26 mouse cellular contexts compared by ENCODE assay signal in the genomic region with DNA sequence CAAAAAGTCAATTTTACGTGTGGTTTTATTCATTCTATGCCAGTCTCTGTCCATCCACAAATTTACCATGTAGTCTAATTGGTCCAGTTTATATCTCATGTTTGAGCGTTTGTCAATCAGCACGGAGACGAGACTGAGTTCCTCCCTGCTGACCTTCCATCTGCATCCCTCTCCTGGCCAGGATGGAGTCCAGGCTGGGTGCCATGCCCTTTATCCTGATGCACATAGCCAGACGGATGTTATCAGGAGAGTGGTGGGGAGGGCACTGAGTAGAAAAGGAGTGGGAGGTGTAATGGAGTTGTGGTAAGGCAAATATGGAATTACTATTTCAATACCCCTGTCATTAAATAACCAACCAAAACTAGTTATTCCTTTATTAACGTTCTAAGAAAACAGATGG.
DNase-seq lines count a peak whose midpoint lies in the region; TF ChIP-seq lines count a peak whose summit lies in the region.
"Had no signal": no experiment of that assay in that cellular context is flagged by ENCODE, and none has a peak within 500 bp of the region (broad histone marks: within the 10 kb centered on the region; RNA-seq: fewer than 3 reads in every experiment).

No protein-coding gene starts in this region.

- H3K9ac ChIP-seq in liver, adult 2 months (ENCODE audit: low read depth, low read length), result no peak overlapping the region
- H3K9ac ChIP-seq: embryonic facial prominence, embryonic 15.5 days; heart, embryonic 15.5 days; neural tube, embryonic 15.5 days had no signal

- no peak overlapping the region for H3K27ac ChIP-seq in liver, adult 2 months (replicated peaks; ENCODE audit: insufficient read depth, low read depth, low read length)
- H3K27ac ChIP-seq: embryonic facial prominence, embryonic 10.5 days; embryonic facial prominence, embryonic 15.5 days; heart, embryonic 10.5 days; heart, embryonic 15.5 days; neural tube, embryonic 15.5 days had no signal

- H3K36me3 ChIP-seq in liver, adult 2 months (ENCODE audit: control insufficient read depth, insufficient read depth, low read length), result no peaks in the 10 kb centered on the region
- H3K36me3 ChIP-seq: embryonic facial prominence, embryonic 10.5 days; embryonic facial prominence, embryonic 15.5 days; heart, embryonic 10.5 days; heart, embryonic 15.5 days; neural tube, embryonic 15.5 days had no signal

- peaks cover 8% of the 10 kb centered on the region for H3K4me1 ChIP-seq in liver, adult 2 months (ENCODE audit: control insufficient read depth, insufficient read depth, low read length)
- no peaks in the 10 kb centered on the region; the same call in 1 of the 2 replicates for H3K4me1 ChIP-seq in lung, adult 2 months (ENCODE audit: control insufficient read depth, insufficient read depth, low read length)
- H3K4me1 ChIP-seq: embryonic facial prominence, embryonic 15.5 days; megakaryocyte, embryonic 14.5 days; neural tube, embryonic 15.5 days had no signal

- no peak for TF ChIP-seq POLR2A in liver, adult 2 months (IDR thresholded peaks at IDR 0.05; ENCODE audit: extremely low read depth, insufficient read depth, low read length)
- TF ChIP-seq POLR2A in lung, adult 2 months (IDR thresholded peaks at IDR 0.05; ENCODE audit: borderline replicate concordance, extremely low read depth, low read depth, low read length), result no peak

- DNase-seq in liver, adult 2 months (ENCODE audit: extremely low read depth, low read depth, low spot score), result peak; percentile 39
- no peak for DNase-seq in liver
- DNase-seq in cerebellum, adult 18-20 months, result peak; percentile 43 to 44
- peak; percentile 91 to 95 for DNase-seq in cerebellum, postnatal 10 days
- no peak for DNase-seq in right cerebral cortex, postnatal 25 days
- no peak for DNase-seq in lung, adult 2 months
- no peak for DNase-seq in lung, postnatal 14 days
- DNase-seq: adrenal gland, postnatal 25 days; gastrocnemius, postnatal 25 days; heart, adult 11 months; kidney, adult 8-10 months; kidney, postnatal 10 days; layer of hippocampus, postnatal 36 days; lung, postnatal 4 days; midbrain, embryonic 14.5 days; retina, postnatal 1 day; right cerebral cortex, postnatal 14 days; thymus, adult 18-20 months; thymus, postnatal 36 days had no signal

- WGBS in liver, adult 2 months, result 35% methylated on average over 6 of the region's 6 CpGs
- WGBS in lung, adult 2 months, result 65% methylated on average over 6 of the region's 6 CpGs

- no peaks in the 10 kb centered on the region for H3K27me3 ChIP-seq in liver, adult 2 months (ENCODE audit: control insufficient read depth, insufficient read depth, low read length)
- H3K27me3 ChIP-seq: embryonic facial prominence, embryonic 15.5 days; heart, embryonic 15.5 days; megakaryocyte, embryonic 14.5 days; neural tube, embryonic 15.5 days; Patski had no signal

- TF ChIP-seq CTCF in liver, adult 2 months (IDR thresholded peaks at IDR 0.05; ENCODE audit: low read depth, low read length), result no peak
- TF ChIP-seq CTCF in lung, adult 2 months (IDR thresholded peaks at IDR 0.05; ENCODE audit: insufficient read depth, low read length), result no peak

- no peak overlapping the region for H3K4me3 ChIP-seq in liver, adult 2 months (ENCODE audit: insufficient read depth, low read depth, low read length)
- no peak overlapping the region for H3K4me3 ChIP-seq in lung, adult 2 months (replicated peaks; ENCODE audit: extremely low read depth, low read depth, low read length)
- H3K4me3 ChIP-seq: embryonic facial prominence, embryonic 10.5 days; embryonic facial prominence, embryonic 15.5 days; heart, embryonic 10.5 days; heart, embryonic 15.5 days; megakaryocyte, embryonic 14.5 days; neural tube, embryonic 15.5 days had no signal

- peaks cover 6% of the 10 kb centered on the region; the same call in 1 of the 2 replicates for H3K79me2 ChIP-seq in liver, adult 2 months (ENCODE audit: control insufficient read depth, insufficient read depth, low read length)

Comparison
In these comparisons a context has a peak if more than half of its experiments do, and no peak if none do; other contexts are left out.
1. DNase-seq: peak in liver, adult 2 months (single experiment), cerebellum, adult 18-20 months (2 of 2) and cerebellum, postnatal 10 days (2 of 2); none in liver (single experiment), right cerebral cortex, postnatal 25 days (single experiment), lung, adult 2 months (single experiment) and lung, postnatal 14 days (single experiment).